Mouse (Mus musculus) ovary, adult 18-20 months (tissue): ENCODE data around the gene Wdhd1.
A peak's percentile ranks its signal among the peaks of the same experiment; 100 is the strongest.
"Not testable (repeated sequence)": the region's sequence is repeated elsewhere in the genome, so short reads cannot be mapped to it uniquely, and the experiment has no call there.

Experiments
- DNase-seq: peaks from one replicate; pipeline ENCODE4 v3.0.0; 2022; ENCODE audit warnings: low spot score, mixed read lengths

Gene Wdhd1

DNA sequence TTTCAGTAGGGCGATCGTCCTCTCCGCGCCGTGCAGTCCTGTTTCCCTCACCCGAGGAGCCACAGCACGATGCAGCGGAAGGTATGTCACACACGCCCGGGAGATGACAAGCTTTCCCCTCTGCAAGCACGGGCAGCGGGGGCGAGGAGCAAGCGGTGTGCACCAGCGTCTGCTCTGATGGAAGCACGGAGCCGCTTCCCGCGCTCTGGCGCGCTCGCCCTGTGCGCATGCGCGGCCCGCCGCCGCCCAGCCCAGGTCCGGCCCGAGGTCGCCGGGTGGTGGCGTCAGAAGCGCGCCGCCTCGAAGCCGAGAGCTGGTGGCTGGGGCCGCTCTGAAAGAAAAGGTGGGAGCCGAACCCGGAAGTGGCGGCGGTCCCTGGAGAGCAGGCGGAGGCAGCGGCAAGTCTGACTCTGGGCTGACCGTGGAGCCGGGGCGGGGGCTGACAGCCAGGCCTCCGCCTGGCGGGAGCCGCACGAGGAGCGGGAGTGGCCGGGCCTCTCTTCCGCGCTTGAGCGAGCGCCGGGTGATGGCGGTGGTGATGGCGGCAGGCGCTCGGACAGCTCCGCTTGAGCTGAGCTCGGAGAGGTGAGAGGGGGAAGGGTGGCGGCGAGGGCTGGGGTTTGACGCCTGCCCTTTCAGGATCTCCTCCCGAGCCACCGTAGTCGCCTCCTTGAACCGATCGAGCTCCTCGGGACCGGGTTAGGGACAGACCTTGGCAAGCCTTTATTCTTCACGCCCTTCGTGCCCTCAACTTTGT is at the start of gene Wdhd1, which contains the start of gene Socs4:
TSS of gene Wdhd1 (minus strand) at position 221 of the 757 bp plus-strand sequence.
TSS of gene Socs4 (plus strand) at position 295 of the 757 bp plus-strand sequence.
- DNase-seq, result peak; percentile 92

DNA sequence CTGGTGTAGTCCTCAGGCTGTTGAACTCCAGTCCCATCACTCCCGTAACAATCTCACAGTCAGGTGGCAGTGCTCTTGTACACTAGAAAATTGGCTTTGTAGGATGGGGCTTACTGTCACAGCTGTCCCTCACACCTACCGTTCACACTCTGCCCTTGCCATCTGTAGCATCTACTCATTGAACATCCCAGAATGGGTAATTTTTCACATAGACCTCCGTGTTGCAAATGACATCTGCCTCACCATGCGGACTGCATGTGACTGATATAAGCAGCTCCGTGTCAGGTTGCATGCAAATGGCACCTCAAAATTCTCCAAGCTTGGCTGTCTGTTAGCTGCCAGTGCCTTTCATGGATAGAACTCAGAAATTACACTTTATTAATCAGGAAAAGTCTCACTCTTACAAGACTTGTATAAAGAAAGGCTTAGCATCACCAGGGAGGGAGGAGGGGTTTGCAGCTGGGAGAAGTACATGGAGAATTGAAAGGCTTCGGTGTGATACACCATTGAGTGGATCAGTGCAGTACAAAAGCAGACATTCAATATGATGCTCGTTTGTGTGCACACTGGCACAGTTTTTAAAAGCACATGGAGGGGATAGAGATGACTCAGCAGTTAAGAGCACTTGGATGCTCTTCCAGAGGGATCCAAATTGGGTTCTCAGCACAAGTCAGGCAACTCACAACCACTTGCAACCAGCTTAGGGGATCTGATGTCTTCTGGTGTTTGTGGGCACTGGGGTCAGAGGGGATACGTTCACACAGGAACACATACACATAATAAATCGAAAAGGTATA is 49.5 kb upstream of the Wdhd1 start:
- DNase-seq, result no peak

DNA sequence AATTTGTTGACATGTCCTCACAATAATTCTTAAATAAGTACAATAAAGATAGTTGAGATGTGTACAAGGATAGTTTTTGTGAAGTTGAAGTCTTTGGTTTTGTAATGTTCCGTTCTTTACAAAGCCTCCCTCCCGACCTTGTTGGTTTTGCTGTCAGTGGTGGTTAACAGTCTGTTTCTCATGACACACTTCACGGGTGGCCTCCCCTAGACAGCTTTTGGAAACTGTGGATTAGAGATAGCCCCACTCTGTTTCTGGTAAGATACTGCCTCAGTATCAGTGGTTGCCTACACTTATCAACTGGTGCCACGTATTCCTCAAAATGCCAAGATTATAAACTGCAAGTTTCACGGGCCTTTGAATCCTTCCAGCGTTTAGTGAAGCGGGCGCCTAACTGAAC is 44.9 kb upstream of the Wdhd1 start:
- DNase-seq, result not testable (repeated sequence)

DNA sequence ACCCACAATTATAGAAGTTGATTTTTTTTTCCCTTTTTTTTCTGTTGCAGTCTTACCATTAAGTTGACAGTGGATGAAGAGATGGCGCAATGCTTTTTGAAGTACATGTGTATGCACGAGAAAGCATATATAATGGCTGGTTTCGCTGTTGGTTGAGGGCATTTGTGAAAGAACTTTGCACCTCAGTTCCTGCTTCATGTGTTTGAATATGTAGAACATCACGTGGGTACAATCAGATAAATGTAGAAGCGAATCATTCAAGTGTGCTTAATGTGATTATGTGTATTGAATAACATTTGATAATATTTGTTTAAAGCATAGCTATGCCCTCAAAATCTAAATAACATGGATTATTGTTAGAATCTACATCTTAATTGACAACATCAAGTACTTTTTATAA is 42.7 kb upstream of the Wdhd1 start:
- no peak for DNase-seq

DNA sequence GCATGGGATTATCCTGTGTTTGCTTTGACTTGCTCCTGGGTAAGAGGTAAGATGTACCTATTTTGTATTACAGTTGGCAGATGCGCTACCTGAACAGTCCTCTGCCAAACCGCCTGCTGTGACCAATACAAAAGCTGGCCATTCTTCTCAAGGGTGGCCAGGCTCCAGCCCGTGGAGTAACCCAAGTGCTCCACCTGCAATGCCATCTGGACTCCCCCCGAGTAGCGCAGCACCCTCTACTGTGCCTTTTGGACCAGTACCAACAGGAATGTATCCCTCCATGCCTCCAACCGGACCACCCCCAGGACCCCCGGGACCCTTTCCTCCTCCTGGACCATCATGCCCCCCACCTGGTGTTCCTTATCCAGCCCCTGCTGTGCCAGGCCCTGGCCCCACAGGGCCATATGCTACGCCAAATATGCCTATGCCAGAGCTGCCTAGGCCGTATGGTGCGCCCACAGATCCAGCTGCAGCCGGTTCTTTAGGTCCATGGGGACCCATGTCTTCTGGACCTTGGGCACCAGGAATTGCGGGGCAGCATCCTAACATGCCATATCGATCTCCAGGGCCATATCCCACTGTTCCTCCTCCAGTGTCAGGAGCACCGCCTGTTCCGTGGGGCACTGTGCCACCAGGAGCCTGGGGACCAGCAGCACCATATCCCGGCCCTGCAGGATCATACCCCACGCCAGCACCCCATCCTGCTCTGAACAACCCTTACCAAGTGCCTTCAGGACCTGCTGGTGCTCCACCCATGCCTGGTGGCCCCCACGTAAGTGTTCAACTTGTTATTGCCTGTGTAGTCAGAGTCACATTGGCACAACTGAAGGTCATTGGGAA is 33.9 kb upstream of the Wdhd1 start:
- no peak for DNase-seq

DNA sequence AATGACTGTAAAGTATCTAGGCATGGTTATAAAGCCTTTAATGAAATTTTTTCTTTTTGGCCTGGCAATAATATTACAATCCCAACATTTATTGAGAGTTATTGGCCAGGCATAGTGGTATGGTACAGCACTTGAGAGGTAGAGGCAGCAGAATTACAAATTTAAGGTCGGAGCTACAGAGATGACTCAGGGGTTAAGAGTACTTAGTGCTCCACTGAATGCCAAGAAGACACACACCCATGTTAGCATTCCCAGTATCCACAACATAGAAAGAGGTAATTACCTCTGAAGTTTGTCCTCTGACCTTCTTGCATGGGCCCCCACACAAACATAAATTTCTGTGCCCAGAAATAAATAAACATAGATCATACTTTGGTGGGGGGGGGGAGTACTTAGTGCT is 32.4 kb upstream of the Wdhd1 start:
- no peak for DNase-seq

DNA sequence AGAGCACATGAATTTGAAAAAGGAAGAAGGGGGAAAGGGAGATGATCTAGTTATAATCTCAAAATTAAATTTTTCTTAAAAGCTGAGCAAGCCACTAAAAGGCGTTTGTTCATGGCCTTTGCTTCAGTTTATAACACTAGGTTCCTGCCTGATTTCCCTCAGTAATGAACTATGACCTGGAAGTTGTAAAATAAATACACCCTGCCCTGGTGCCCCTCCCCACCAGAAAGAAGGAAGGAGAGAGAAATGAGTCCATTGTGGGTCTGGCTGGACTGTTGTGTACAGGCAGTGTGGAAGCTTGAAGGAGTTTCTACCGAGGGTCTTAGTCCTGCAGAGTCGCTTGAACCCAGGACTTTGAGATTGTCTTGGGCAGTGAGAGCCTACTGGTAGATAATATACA is 31.0 kb upstream of the Wdhd1 start:
- DNase-seq, result no peak

DNA sequence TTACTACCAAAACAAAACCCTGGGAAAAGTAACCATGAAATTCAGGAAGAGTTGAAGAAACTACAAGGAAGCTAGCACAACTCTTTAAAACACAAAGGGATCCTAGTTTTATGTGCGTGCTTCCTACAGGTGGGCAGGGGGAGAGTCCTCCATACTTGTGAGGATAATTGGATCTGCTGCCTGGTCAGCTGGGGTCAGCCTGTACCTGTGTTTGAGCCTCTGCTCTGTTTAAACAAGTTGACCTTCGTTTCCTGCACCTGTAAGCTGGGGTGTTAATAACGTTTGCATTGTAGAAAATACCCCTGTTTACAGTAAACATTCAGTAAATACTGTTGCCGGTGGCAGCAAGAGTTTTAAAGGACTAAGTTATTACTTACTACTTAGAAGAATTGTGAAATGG is 29.3 kb upstream of the Wdhd1 start:
- no peak for DNase-seq

DNA sequence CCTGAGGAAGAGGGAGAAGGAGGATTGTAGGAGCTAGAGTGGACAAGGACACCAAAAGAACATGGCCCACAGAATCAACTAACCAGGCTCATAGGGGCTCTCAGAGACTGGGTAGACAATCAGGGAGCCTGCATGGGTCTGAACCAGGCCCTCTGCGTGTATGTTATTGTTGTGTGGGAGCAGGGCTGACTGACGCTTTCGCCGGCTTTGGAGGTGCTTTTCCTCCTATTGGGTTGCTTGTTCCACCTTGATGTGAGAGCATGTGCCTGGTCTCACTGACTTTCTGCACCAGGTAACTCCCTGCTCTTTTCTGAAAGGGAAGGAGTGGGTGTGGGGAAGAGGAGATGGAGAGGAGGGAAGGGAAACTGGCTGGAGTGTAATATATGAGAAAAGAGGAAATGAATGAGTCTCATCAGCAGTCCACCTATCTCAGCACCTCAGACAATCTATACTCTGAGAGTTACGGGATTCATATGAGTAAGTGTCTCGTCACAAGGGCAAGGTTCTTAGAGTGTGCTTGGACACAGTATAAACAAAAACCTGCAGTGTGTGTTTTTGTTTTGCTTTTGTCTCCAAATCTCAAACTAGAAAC is 28.3 kb upstream of the Wdhd1 start:
- no peak for DNase-seq

DNA sequence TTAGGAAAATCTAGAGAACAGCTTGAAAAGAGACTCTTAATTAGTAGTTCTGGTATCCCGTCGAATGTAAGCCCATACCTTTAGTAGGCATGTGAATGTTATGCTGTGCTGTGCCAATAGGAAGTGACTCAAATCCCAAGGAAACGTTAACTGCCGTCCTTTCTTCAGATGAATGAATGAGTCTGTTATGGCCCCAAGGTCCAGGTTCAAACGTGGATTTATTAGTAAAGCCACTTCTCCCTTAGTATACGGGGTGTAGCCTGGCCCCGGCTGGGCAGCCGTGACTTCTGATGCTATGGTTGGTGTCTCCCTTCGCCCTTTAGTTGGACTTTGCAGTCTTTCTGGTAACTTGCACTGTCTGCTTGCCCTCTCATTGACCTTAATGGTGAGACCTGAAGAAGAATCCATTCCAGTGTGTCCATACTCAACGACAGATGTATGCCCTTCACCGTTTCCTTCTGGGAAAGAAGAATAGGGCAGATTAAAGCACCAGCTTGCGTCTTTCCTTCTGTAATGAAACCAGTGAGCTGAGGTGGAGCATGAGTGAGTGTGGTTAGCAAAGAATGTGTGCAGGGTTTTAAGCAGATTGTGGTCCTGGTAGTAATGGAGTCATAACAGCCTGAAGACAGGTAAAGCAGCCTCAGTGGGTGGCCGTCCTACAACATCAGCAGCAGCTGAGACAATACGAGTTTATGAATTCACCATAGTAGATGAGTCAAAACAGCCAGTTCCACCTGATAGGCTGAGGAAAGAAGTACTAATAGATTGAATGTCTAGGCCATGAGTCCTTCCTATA is 26.4 kb upstream of the Wdhd1 start:
- no peak for DNase-seq

DNA sequence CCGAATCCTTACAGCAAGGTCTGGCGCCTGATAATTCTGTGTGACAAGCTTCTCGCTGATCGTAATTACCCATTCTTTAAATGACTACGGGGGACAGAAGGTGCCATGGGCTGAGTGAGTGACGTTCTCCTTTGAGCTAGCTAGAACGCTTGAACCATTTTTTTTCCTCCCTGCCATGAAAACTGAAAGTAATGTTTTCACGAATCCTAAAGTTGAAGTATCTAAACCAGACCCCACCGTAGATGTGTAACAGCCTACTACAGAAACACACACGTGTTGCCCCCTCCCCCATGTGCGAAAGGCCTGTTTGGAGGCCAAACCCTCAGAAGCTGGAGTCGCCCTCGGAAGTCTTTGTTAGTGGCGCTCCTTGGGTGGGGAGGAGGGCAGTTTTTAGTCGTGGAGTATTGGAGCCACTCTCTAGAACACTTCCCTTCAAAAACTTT is 22.2 kb upstream of the Wdhd1 start:
- DNase-seq, result no peak

DNA sequence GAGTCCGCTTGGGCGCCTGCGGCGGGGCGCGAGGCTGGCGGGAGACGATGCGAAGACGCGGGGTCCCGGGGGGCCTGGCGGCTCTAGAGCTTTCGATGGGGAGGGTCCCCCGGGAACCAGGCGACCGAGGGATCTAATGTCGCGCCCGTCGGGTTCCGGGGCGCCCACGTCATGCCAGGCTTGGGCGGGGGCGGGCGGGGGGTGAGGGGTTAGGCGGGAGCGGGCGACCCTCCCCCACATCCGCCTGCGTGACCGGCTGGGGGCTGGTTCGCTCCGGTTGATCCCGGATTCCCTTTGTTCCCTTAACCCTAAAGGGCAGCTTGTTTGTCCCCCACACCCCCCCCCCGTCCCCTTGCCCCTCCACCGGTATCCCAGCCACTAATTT is 21.7 kb upstream of the Wdhd1 start:
- no peak for DNase-seq

DNA sequence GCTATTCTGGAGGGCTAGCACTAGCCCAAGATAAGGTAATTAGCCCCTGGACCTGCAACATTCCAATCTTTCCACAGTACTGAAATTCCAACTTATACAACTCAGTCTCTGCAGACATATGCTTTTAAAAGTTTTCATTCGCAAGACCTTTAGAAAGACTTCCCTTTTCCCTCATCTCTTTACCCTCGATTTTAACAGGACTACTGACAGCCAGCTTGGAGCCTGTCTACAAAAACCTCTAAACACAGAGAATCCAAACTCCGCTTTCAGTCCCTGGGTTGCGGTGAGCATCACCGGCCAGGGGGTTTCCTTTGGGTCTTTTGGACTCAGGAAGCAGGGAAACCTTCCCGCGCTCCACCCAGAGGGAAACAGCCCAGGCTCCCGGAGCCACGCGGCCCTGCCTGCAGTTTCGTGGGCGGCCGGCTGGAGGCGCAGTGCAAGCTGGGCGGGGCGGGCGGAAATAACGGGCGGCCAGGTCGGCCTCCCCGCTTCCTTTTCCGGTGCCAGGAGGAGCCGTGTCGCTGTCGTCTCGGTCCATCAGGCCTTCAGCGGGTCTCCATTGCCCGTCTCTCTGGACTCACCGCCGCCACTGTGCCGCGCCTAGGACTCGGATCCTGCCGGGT is 21.2 kb upstream of the Wdhd1 start, which contains the start of gene Mapk1ip1l:
TSS of gene Mapk1ip1l (plus strand) at position 482 of the 623 bp plus-strand sequence.
- peak; percentile 75 for DNase-seq

DNA sequence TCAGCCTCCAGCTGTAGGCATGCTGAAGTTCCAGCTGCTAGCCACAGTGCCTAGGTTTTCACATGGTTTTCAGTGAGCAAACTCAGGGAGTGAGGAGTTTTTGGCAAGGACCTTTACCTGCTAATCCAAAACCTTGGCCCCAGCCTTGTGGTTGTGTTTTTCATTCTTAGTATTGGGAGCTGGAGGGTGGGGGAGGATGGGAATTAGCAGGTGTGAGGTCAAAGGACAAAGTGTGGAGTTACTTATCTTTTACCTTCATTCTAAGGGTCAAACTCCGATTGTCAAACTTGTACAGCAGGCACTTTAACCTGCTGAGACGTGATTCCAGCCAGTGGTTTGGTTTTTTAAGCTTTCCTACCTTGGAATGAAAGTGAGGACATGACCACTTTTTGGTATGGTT is 19.6 kb upstream of the Wdhd1 start:
- DNase-seq, result no peak

DNA sequence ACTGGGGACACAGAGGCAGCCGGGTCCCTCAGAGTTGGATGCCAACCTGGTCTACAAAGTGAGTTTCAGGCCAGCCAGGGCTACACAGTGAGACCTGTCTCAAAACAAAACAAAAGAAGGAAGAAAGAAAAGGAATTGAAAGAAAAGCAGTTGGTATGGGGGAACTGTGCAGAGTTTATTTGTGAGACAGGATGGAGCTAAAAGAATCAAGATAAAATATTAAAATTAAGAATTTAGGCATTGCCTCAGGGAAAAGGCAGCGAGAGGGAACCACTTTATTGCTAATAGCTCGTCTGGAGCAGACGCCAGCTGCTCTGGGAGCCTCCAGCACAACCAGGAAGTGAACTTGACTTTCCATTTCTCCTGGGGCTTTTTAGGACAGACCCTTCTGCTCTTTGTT is 17.5 kb upstream of the Wdhd1 start:
- DNase-seq, result no peak

DNA sequence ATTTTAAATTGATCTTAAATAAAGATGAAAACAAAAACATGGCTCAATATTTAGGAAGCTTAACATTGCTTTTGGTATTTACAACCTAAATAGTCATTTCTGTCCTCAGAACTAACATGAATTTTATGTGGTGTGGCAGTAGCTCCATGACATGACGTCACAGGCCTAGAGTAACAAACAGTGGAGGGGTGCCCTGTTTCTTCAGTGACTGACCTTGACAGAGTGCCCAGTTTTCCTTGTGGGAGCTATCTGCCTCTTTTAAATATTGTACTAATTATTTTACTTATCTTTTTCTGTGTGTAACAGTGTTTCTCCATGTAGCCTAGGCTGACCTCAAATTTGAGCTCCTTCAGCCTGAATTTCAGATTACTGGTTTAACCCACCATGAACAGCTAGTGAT is 15.1 kb upstream of the Wdhd1 start:
- peak; percentile 49 for DNase-seq

DNA sequence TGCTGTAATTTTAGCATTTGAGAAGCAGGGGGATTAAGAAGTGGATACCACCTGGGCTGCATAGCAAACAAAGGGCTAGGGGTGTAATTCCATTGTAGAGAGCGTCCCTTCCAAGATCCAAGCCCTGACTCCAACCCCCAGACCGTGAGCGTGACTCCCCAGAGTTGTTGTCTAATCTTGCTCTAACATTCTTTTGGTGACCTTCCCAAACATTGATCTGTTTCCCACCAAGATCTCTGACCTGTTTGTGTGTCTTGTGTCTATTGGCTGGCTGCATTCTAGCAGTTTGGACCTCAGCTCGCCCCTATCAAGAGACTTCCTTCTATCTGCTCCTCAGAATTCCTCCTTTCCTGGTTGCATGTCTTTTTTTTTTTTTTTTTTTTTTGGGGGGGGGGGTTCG is 10.4 kb upstream of the Wdhd1 start:
- DNase-seq, result no peak

DNA sequence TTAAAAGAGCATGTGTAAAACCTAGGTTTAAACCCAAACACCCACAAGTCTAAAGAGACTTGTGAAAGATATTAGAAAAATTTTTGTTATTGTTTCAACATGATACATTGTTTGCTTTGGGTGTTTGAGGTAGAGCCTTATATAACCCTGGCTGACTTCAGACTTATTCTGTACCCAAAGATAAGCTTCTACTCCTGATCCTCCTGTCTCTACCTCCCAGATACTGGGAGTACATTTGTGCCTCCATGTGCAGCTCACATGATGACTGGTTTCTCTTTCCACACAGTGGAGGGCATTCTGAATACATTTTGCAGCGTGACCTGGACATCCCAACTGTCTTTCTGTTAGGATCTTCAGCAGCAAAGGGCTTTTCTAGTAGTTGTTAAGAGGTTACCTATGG is 9.6 kb upstream of the Wdhd1 start:
- DNase-seq, result no peak

DNA sequence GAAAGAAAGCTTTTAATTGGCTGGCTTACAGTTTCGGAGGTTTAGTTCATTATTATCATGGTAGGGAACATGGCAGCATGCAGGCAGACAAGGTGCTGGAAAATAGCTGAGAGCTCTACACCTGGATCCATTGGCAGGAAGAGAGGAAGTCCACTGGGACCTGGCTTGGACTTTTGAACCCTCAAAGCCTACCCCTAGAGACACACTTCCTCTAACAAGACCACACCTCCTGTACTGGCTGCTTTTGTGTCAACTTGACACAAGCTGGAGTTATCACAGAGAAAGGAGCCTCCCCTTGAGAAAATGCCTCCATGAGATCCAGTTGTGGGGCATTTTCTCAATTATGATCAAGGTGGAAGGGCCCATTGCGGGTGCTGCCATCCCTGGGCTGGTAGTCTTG is 8.6 kb upstream of the Wdhd1 start:
- DNase-seq, result no peak

DNA sequence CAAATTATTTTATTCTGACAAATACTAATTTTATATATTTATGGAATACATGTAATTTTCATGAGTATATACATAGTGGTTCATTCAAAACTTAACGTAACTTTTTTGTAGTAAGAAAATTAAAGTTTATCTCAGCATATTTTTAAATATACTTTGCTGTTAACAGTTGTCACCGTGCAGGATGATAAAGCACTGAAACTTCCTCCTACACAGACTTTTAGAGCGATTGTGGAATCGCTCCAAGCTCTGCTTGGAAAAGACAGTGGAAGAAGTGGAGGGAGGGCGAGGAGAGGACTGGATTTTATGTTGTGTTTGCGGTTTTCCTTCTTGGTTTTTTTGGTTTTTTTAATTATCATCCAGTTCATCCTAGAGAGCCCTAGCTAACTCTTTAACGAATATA is 6.9 kb upstream of the Wdhd1 start:
- no peak for DNase-seq

DNA sequence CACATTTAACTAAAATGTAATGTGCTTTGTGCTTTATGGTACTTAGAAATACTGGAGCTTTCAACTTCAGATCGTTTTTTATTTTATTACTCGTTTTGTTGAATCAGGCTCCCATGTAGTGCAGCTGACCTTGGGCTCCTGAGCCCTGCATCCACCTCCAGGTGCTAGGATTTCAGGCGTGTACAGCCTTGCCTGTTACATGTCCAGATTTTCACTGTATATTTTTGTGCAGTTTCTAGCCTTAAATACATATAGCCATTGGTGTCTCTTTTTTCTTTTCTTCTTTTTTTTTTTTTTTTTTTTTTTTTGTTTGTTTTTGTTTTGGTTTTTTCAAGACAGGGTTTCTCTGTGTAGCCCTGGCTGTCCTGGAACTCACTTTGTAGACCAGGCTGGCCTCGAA is 4.9 kb upstream of the Wdhd1 start:
- no peak for DNase-seq
